Mouse (Mus musculus) T-helper 17 cell (primary cell): ENCODE data around the gene Creld2.
"Not testable (repeated sequence)": the region's sequence is repeated elsewhere in the genome, so short reads cannot be mapped to it uniquely, and the experiment has no call there.

Experiments
- in situ Hi-C, 2 experiments: fragments of 300-600 bp; cut with MboI, MseI; formaldehyde crosslinking; loops; 1 replicate in 1 of 2; 2 replicates in 1 of 2; pipeline ENCODE4 v1.15.1; 2025; ENCODE audit warnings: high pct_unique_total_duplicates in 2 of 2

Gene Creld2

GRCm38 (mm10) chr15:88819026-88819905, at the start of gene Creld2, which contains the start of gene Alg12:
TSS of gene Creld2 (plus strand) at chr15:88819646.
TSS of gene Alg12 (minus strand) at chr15:88819318.
- in situ Hi-C loops: loop anchor here in 1 of 2 experiments (5.0 kb wide), 1 partner anchor 47 kb away; no protein-coding TSS in a partner anchor

DNA sequence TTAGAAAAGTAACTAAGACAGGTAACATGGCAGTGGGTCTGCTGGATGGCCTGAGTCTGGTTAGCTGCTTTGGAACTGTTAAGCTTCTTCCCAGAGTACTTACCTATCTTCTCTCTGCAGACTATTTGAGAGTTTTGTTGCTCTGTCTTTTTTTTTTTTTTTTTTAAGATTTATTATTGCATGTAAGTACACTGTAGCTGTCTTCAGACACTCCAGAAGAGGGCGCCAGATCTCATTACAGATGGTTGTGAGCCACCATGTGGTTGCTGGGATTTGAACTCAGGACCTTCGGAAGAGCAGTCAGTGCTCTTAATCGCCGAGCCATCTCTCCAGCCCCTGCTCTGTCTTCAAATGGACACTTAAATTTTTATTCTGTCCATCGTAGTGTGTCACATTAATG, 44.8 kb upstream of the Creld2 start:
- in situ Hi-C loops: loop anchor here in 1 of 2 experiments (5.0 kb wide), 1 partner anchor 43 kb away; the partner anchor contains the start of genes Alg12 and Creld2

DNA sequence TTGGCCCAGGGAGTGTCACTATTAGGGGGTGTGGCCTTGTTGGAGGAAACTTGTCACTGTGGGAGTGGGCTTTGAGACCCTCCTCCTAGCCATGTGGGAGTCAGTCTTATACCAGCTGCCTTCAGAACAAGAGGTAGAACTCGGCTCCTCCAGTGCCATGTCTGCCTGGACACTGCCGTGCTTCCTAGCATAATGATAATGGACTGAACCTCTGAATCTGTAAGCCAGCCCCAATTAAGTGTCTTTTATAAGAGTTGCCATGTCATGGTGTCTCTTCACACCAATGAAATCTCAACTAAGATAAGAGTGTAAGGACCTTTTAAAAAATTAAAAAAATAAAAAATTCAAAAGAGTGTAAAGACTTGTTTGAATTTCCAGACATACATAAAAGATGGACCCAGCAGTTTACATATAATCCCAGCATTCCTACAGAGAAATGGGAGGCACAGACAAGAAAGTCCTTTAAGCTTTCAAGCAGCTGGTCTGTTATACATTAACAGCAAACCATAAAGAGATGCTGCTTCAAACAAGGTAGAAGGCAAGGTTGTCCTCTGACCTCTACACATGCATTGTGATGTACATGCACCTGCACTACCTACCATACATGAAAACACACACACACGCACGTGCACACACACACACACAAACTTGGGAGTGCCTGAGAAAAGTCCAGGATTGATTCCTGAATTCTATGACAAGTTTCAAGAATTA, 27.2 kb upstream of the Creld2 start:
- in situ Hi-C loops: loop anchor here in 1 of 2 experiments (10.0 kb wide), 1 partner anchor 737 kb away; no protein-coding TSS in a partner anchor

- in situ Hi-C loops: loop anchor here in 1 of 2 experiments (10.0 kb wide), 1 partner anchor 740 kb away; no protein-coding TSS in a partner anchor
These were observed 24.7 kb upstream of the Creld2 start for GRCm38 (mm10) chr15:88794729-88795128.

GRCm38 (mm10) chr15:88799950-88800371, 19.5 kb upstream of the Creld2 start:
- in situ Hi-C loops: loop anchor here in 1 of 2 experiments (10.0 kb wide), 1 partner anchor 745 kb away; no protein-coding TSS in a partner anchor

DNA sequence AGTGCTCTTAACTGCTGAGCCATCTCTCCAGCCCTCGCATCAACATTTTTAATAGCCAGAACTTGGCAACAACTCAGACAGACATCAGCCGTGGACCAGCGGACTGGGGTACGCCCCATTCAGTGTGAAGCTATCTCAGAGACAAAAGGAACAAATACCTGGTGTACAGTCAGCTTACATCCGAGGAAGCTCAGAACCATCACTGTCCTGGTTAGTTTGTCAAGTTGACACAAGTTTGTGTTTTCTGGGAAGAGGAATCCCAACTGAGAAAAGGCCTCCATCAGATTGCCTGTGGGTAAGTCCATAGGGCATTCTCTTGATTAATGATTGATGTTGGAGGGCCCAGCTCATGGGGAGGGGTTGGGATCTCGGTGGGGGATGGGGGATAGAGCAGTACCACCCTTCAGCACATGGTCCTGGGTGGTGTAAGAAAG, 18.5 kb upstream of the Creld2 start:
- in situ Hi-C loops: no loop called here

- in situ Hi-C loops: no loop called here
These were observed 17.5 kb upstream of the Creld2 start for GRCm38 (mm10) chr15:88801903-88802302.

GRCm38 (mm10) chr15:88802348-88802747, 17.1 kb upstream of the Creld2 start:
- in situ Hi-C loops: no loop called here

DNA sequence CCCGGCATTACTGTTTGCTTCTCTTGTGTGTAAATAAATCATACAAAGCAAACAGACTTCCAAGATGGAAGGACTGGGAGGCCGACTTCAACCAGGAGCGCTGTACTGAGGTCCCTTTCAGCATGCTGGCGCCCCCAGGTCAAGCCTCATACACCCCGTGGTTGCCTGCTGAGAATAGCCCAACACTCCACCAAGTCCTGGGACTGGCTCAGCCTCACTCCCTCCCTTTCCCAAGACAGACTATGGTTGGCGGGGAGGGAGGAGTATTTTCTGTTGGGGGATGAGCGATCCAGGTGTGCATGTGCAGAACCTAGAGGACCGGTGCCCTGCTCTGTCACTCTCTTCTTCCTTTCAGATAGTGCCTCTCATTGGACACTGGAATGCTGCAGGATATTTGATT, 11.3 kb upstream of the Creld2 start:
- in situ Hi-C loops: no loop called here

- in situ Hi-C loops: no loop called here
These were observed 9.1 kb upstream of the Creld2 start for GRCm38 (mm10) chr15:88810369-88810768.

GRCm38 (mm10) chr15:88813262-88813661, 6.2 kb upstream of the Creld2 start:
- in situ Hi-C loops: no loop called here

DNA sequence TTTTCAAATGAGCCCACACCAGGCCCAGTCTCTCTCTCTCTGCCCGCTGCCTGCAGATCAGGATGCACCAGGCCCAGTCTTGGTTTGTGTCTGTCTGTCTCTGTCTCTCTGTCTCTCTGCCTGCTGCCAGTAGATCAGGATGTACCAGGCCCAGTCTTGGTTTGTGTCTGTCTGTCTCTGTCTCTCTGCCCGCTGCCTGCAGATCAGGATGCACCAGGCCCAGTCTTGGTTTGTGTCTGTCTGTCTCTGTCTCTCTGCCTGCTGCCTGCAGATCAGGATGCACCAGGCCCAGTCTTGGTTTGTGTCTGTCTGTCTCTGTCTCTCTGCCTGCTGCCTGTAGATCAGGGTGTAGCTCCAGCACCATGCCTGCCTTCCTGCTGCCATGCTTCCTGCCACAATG, 5.6 kb upstream of the Creld2 start:
- in situ Hi-C loops: not testable (repeated sequence)

GRCm38 (mm10) chr15:88814411-88815047, 4.9 kb upstream of the Creld2 start:
- in situ Hi-C loops: loop anchor here in 1 of 2 experiments (5.0 kb wide), 1 partner anchor 42 kb away; no protein-coding TSS in a partner anchor

- in situ Hi-C loops: loop anchor here in 1 of 2 experiments (5.0 kb wide), 1 partner anchor 43 kb away; no protein-coding TSS in a partner anchor
These were observed 4.2 kb upstream of the Creld2 start for GRCm38 (mm10) chr15:88815196-88815700.

GRCm38 (mm10) chr15:88819906-88820303, 459 bp downstream of the Creld2 start:
- in situ Hi-C loops: loop anchor here in 1 of 2 experiments (5.0 kb wide), 1 partner anchor 48 kb away; no protein-coding TSS in a partner anchor

DNA sequence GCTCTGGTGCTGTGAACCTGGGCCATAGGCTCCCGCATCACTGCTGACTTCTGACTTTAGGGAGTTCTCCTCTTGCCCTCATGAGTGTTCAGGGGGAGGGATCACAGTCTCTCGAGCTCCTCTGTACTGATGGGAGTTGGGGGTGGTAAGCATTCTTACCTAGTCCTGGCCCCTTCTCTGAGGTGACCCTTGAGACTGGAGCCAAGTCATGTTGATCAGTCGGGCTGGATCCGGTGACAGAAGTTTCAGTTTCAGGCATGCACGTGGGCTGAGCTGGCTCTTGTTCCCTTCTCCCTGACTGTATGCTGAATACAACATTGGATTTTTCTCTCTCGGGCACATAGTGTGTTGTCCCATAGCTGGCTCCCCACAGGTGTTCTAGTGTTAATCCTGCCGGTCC, 2.0 kb downstream of the Creld2 start:
- in situ Hi-C loops: no loop called here

DNA sequence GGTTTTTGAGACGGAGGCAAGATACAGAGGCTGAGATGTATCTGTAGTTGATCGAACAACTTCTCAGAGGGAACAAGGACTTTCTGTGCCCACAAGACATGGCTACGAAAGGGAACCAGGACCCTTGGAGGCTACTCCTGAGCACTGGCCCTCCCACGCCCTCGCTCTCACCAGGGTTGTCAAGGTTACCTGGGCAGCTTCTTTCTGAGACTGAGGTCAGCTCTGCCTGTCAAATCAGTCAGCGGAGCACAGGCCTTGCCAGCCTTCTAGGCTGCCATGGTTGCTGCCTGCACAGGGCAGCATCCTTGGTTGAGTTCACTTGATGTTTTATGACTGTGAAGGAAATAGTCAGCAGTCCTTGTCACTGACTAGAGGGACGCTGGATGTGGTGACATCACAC, 3.1 kb downstream of the Creld2 start:
- in situ Hi-C loops: no loop called here

GRCm38 (mm10) chr15:88823376-88823775, 3.9 kb downstream of the Creld2 start:
- in situ Hi-C loops: no loop called here

DNA sequence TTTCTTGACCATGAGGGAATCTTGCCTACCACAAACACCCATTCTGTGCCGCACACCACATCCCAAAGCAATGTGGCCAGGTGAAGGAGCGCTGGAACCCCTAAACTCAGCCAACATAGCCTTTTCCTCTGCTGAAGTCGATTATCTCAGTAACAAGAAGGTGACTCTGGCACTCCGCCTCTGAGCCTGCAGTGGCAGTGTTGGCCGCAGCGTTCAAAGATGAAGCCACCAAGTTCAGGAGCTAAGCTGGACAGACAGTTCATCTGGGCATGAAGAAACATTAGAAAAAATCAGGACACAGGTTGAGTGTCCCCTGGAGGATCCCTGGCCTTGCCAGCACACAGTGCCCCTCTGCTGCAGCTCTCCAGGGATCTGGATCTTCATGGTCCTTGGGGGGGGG, 8.0 kb downstream of the Creld2 start:
- in situ Hi-C loops: loop anchor here (5.0 kb wide), 3 partner anchors 40 to 95 kb away; no protein-coding TSS in a partner anchor

GRCm38 (mm10) chr15:88827991-88828799, 8.7 kb downstream of the Creld2 start:
- in situ Hi-C loops: loop anchor here (5.0 kb wide), 3 partner anchors 39 to 94 kb away; no protein-coding TSS in a partner anchor
